Mouse (Mus musculus) neutrophil, adult 5-6 weeks (primary cell): ENCODE results near the gene Myl9. TPM values are rescaled to one million over a fixed set of nuclear protein-coding genes. Genes with fewer than 3 reads are reported as not detected.

ENCODE experiments used
- ATAC-seq: fragments of 151-379, 151-347 bp; 2 replicates; pipeline ENCODE4 v1.8.0; 2017; ENCODE audit warnings: mild to moderate bottlenecking, moderate TSS enrichment; ENCODE audit not compliant: insufficient number of reproducible peaks, poor library complexity, low FRiP score, severe bottlenecking; ENCODE audit errors: extremely low read depth
- total RNA-seq: library from RNA; stranded (forward); fragments of 200-1000 nt; gene quantifications from 2 replicates; pipeline ENCODE4 v1.2.3, GENCODE M21; 2017

Gene Myl9
- total RNA-seq, 1 experiment from 2014 or later: 22.3 TPM

GRCm38 (mm10) chr2:156762499-156762898 is 12.7 kb upstream of the Myl9 start:
- no peak for ATAC-seq

GRCm38 (mm10) chr2:156763101-156763500 is 12.1 kb upstream of the Myl9 start:
- no peak for ATAC-seq

GRCm38 (mm10) chr2:156764022-156764421 is 11.2 kb upstream of the Myl9 start:
- no peak for ATAC-seq

GRCm38 (mm10) chr2:156764747-156765146 is 10.5 kb upstream of the Myl9 start:
- no peak for ATAC-seq

GRCm38 (mm10) chr2:156765593-156765992 is 9.6 kb upstream of the Myl9 start:
- ATAC-seq: no peak

GRCm38 (mm10) chr2:156766227-156767019 is 8.8 kb upstream of the Myl9 start:
- no peak for ATAC-seq

GRCm38 (mm10) chr2:156767108-156767507 is 8.1 kb upstream of the Myl9 start:
- ATAC-seq: no peak

GRCm38 (mm10) chr2:156769274-156769673 is 5.9 kb upstream of the Myl9 start:
- no peak for ATAC-seq

- ATAC-seq: no peak
Observed at GRCm38 (mm10) chr2:156773470-156773869, 1.8 kb upstream of the Myl9 start.

GRCm38 (mm10) chr2:156774035-156774737 is 1.0 kb upstream of the Myl9 start:
- ATAC-seq: no peak

GRCm38 (mm10) chr2:156775455-156776435 is 525 bp downstream of the Myl9 start:
- ATAC-seq: no peak

GRCm38 (mm10) chr2:156776907-156777306 is 1.7 kb downstream of the Myl9 start:
- no peak for ATAC-seq

- ATAC-seq: no peak
Observed at GRCm38 (mm10) chr2:156777326-156778004, 2.2 kb downstream of the Myl9 start.

GRCm38 (mm10) chr2:156778571-156778970 is 3.4 kb downstream of the Myl9 start:
- ATAC-seq: no peak

- no peak for ATAC-seq
Observed at GRCm38 (mm10) chr2:156779036-156779435, 3.8 kb downstream of the Myl9 start.

GRCm38 (mm10) chr2:156779488-156779887 is 4.3 kb downstream of the Myl9 start:
- no peak for ATAC-seq

GRCm38 (mm10) chr2:156780129-156780528 is 4.9 kb downstream of the Myl9 start:
- no peak for ATAC-seq

GRCm38 (mm10) chr2:156780752-156781151 is 5.5 kb downstream of the Myl9 start:
- no peak for ATAC-seq

- no peak for ATAC-seq
Observed at GRCm38 (mm10) chr2:156781281-156781680, 6.1 kb downstream of the Myl9 start.
